Mouse (Mus musculus): ENCODE data around the gene Cacna1c. TPM values are rescaled to one million over a fixed set of nuclear protein-coding genes. Genes with fewer than 3 reads are reported as not detected.

The Cacna1c gene
- polyA plus RNA-seq, 1 experiment, result not detected

DNA sequence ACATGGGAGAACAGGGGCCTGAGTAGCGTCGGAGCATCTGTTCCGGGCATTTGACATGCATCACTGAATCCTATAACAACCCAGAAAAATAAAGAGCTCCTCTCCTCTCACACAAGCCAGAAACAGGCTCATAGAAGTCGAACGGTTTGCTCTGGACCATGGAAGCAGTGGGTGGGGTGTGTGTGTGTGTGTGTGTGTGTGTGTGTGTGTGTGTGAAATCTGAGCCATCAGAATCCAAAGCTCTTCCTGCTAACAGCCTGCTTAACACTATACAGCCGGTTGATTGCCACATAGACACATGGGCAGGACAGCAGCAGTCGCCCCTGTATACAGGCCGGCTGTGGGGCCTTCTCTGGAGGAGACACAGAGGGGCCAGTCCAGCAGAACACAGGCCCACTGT is 368.7 kb downstream of the Cacna1c start:
- Histone ChIP-seq H3K4me3 (no peak overlapping the region), H3K27me3 (ENCODE audit: control insufficient read depth, insufficient read depth, insufficient read length) (no peaks in the 10 kb centered on the region), H3K79me2 (ENCODE audit: control insufficient read depth, insufficient read depth) (no peaks in the 10 kb centered on the region), H3K4me2 (ENCODE audit: low read depth) (no peak overlapping the region), H3K36me3 (ENCODE audit: control insufficient read depth, insufficient read depth) (no peaks in the 10 kb centered on the region), H3ac (ENCODE audit: control insufficient read depth, insufficient read length) (no peak overlapping the region)
- TF ChIP-seq POLR2AphosphoS2 (IDR thresholded peaks at IDR 0.05; ENCODE audit: insufficient read length, low read depth), result no peak
- TF ChIP-seq REST (IDR thresholded peaks at IDR 0.05; ENCODE audit: insufficient read depth, insufficient read length), result no peak
- no peak for TF ChIP-seq MYOD1 (IDR thresholded peaks at IDR 0.05; ENCODE audit: control insufficient read depth in 1 of 3, insufficient read length in 2 of 3, low read depth in 2 of 3)
- no peak for TF ChIP-seq USF1 (IDR thresholded peaks at IDR 0.05; ENCODE audit: low read depth)
- TF ChIP-seq MYOG (IDR thresholded peaks at IDR 0.05; ENCODE audit: control insufficient read depth in 1 of 3, insufficient read depth in 1 of 3, insufficient read length in 2 of 3, low read depth in 2 of 3), result no peak
- TF ChIP-seq SRF (IDR thresholded peaks at IDR 0.05; ENCODE audit: control insufficient read depth, insufficient read length, low read depth), result no peak

DNA sequence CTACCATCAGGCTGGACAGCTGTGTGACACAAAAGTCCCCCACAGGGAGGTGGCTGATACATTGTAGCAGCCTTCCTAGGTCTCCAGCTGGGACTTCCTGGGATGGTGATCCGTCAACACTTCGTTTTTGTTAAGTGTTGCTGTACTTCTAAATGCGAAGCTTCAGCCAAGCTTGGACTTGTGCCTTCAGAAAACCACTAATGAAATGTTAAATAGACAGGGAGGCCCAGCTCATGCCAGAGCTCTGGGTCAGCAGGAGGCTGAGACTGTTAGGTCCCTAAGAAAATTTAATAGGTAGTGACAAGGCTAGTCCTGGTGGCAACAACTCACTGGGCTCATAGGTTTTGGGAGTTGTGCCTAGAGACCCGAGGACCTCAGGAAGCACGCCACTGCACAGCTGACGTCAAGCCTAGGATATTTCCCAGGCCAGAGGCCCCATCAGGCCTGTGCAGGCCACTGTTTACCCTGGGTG is 370.8 kb downstream of the Cacna1c start:
- Histone ChIP-seq H3K36me3 (ENCODE audit: control insufficient read depth, insufficient read depth) (no peaks in the 10 kb centered on the region), H3ac (ENCODE audit: control insufficient read depth, insufficient read length) (no peak overlapping the region), H3K27me3 (ENCODE audit: control insufficient read depth, insufficient read depth, insufficient read length) (no peaks in the 10 kb centered on the region), H3K4me3 (no peak overlapping the region), H3K4me2 (ENCODE audit: low read depth) (no peak overlapping the region), H3K79me2 (ENCODE audit: control insufficient read depth, insufficient read depth) (no peaks in the 10 kb centered on the region)
- no peak for TF ChIP-seq USF1 (IDR thresholded peaks at IDR 0.05; ENCODE audit: low read depth)
- no peak for TF ChIP-seq MYOG (IDR thresholded peaks at IDR 0.05; ENCODE audit: control insufficient read depth in 1 of 3, insufficient read depth in 1 of 3, insufficient read length in 2 of 3, low read depth in 2 of 3)
- TF ChIP-seq MYOD1 (IDR thresholded peaks at IDR 0.05; ENCODE audit: control insufficient read depth in 1 of 3, insufficient read length in 2 of 3, low read depth in 2 of 3), result no peak
- TF ChIP-seq SRF (IDR thresholded peaks at IDR 0.05; ENCODE audit: control insufficient read depth, insufficient read length, low read depth), result no peak
- no peak for TF ChIP-seq TCF3 (IDR thresholded peaks at IDR 0.05; ENCODE audit: insufficient read length, low read depth)
- TF ChIP-seq CEBPB (IDR thresholded peaks at IDR 0.05; ENCODE audit: insufficient read depth, poor library complexity, severe bottlenecking), result no peak
- TF ChIP-seq POLR2A (IDR thresholded peaks at IDR 0.05; ENCODE audit: insufficient read length, low read depth), result no peak
- TF ChIP-seq MAX (IDR thresholded peaks at IDR 0.05; ENCODE audit: low read depth), result no peak
- no peak for TF ChIP-seq TCF12 (IDR thresholded peaks at IDR 0.05; ENCODE audit: insufficient read depth, poor library complexity, severe bottlenecking)
- TF ChIP-seq E2F4 (IDR thresholded peaks at IDR 0.05; ENCODE audit: insufficient read depth), result no peak
- TF ChIP-seq REST (IDR thresholded peaks at IDR 0.05; ENCODE audit: insufficient read depth, insufficient read length), result no peak
- TF ChIP-seq POLR2AphosphoS2 (IDR thresholded peaks at IDR 0.05; ENCODE audit: insufficient read length, low read depth), result no peak

DNA sequence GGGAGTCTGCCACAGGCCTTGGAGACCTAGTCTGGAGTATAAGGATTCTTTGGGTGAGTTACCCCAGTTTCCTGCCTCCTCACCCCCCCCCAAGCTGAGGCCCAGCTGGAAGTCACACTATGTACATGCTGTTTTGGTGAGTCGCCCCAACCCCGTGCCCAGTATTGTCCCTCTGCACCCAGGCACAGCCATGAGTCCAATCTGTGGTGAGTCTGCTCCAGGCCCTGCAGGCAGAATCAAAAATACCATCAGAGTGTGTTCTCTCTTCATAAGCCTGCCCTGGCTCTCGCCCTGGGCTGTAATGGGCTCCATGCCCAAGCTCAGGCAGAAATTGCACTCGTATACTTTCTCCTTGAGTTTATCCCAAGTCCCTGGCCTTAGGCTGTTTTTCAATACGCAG is 374.7 kb downstream of the Cacna1c start:
- H3ac ChIP-seq (ENCODE audit: control insufficient read depth, insufficient read length), result no peak overlapping the region
- H3K4me2 ChIP-seq (ENCODE audit: low read depth), result no peak overlapping the region
- H3K79me2 ChIP-seq (ENCODE audit: control insufficient read depth, insufficient read depth), result no peaks in the 10 kb centered on the region
- H3K27me3 ChIP-seq (ENCODE audit: control insufficient read depth, insufficient read depth, insufficient read length), result peaks cover 3% of the 10 kb centered on the region
- TF ChIP-seq E2F4 (IDR thresholded peaks at IDR 0.05; ENCODE audit: insufficient read depth) (no peak), POLR2AphosphoS2 (IDR thresholded peaks at IDR 0.05; ENCODE audit: insufficient read length, low read depth) (no peak), CEBPB (IDR thresholded peaks at IDR 0.05; ENCODE audit: insufficient read depth, poor library complexity, severe bottlenecking) (no peak), POLR2A (IDR thresholded peaks at IDR 0.05; ENCODE audit: insufficient read length, low read depth) (no peak), TCF12 (IDR thresholded peaks at IDR 0.05; ENCODE audit: insufficient read depth, poor library complexity, severe bottlenecking) (no peak), REST (IDR thresholded peaks at IDR 0.05; ENCODE audit: insufficient read depth, insufficient read length) (no peak), MYOG (IDR thresholded peaks at IDR 0.05; ENCODE audit: control insufficient read depth in 1 of 3, insufficient read depth in 1 of 3, insufficient read length in 2 of 3, low read depth in 2 of 3) (no peak), TCF3 (IDR thresholded peaks at IDR 0.05; ENCODE audit: insufficient read length, low read depth) (no peak), MYOD1 (IDR thresholded peaks at IDR 0.05; ENCODE audit: control insufficient read depth in 1 of 3, insufficient read length in 2 of 3, low read depth in 2 of 3) (no peak), USF1 (IDR thresholded peaks at IDR 0.05; ENCODE audit: low read depth) (no peak), MAX (IDR thresholded peaks at IDR 0.05; ENCODE audit: low read depth) (no peak)
- no peak overlapping the region for H3K4me3 ChIP-seq
- H3K36me3 ChIP-seq (ENCODE audit: control insufficient read depth, insufficient read depth), result no peaks in the 10 kb centered on the region

DNA sequence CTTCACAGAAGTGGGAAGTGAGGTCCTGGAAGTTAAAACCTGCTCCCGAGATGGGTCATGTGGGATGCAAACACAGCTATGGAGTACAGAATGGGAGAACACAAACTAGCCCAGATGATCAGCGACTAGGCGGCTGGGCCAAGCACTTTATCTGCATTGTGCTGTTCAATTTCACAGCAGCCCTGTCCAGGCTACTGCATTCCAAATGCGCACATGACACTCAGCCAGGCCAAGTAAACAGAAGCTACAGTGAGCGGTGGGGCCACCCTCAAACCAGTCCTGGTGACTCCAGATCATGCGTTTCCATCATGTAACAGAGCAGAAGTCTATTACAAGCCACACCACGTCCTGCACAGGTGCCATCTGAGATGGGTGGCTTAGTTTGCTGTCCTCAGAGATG is 376.6 kb downstream of the Cacna1c start:
- no peak for TF ChIP-seq MYOD1 (IDR thresholded peaks at IDR 0.05; ENCODE audit: control insufficient read depth in 1 of 3, insufficient read length in 2 of 3, low read depth in 2 of 3)
- no peak for TF ChIP-seq USF1 (IDR thresholded peaks at IDR 0.05; ENCODE audit: low read depth)
- Histone ChIP-seq H3K36me3 (ENCODE audit: control insufficient read depth, insufficient read depth) (no peaks in the 10 kb centered on the region), H3K27me3 (ENCODE audit: control insufficient read depth, insufficient read depth, insufficient read length) (peaks cover 3% of the 10 kb centered on the region), H3K4me3 (no peak overlapping the region), H3K79me2 (ENCODE audit: control insufficient read depth, insufficient read depth) (no peaks in the 10 kb centered on the region), H3K4me2 (ENCODE audit: low read depth) (no peak overlapping the region), H3ac (ENCODE audit: control insufficient read depth, insufficient read length) (no peak overlapping the region)

DNA sequence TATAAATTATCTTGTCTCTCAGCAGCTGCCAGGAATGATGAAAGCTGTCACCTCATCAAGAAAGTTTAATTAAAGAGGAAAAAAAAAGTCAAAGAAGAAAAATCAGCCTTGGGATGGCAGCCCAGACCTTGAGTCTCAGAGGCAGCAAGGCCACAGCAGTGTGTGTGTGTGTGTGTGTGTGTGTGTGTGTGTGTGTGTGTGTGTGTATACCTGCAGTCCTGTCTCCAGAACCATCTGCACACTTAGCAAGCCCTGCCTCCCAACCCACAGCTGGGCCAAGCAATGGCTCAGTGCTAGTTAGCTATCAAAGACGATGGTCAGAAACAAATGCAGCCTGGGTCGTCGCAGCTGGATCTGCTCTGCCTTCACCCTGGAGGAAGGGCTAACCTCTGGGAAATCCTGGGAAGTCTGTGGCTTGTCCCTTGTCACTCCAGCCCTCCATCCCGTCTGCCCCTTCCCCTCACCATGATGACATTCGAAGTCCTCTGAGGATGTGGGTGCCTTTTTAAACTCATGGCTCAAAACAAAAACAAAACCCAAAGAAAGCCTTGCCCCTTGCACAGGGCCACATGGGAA is 378.2 kb downstream of the Cacna1c start:
- Histone ChIP-seq H3K79me2 (ENCODE audit: control insufficient read depth, insufficient read depth) (no peaks in the 10 kb centered on the region), H3K27me3 (ENCODE audit: control insufficient read depth, insufficient read depth, insufficient read length) (peaks cover 3% of the 10 kb centered on the region), H3K36me3 (ENCODE audit: control insufficient read depth, insufficient read depth) (no peaks in the 10 kb centered on the region), H3K4me3 (no peak overlapping the region), H3ac (ENCODE audit: control insufficient read depth, insufficient read length) (no peak overlapping the region), H3K4me2 (ENCODE audit: low read depth) (no peak overlapping the region)
- no peak for TF ChIP-seq TCF12 (IDR thresholded peaks at IDR 0.05; ENCODE audit: insufficient read depth, poor library complexity, severe bottlenecking)
- TF ChIP-seq POLR2A (IDR thresholded peaks at IDR 0.05; ENCODE audit: insufficient read length, low read depth), result no peak
- no peak for TF ChIP-seq MYOG (IDR thresholded peaks at IDR 0.05; ENCODE audit: control insufficient read depth in 1 of 3, insufficient read depth in 1 of 3, insufficient read length in 2 of 3, low read depth in 2 of 3)
- TF ChIP-seq MYOD1 (IDR thresholded peaks at IDR 0.05; ENCODE audit: control insufficient read depth in 1 of 3, insufficient read length in 2 of 3, low read depth in 2 of 3), result no peak
- TF ChIP-seq TCF3 (IDR thresholded peaks at IDR 0.05; ENCODE audit: insufficient read length, low read depth), result no peak
- no peak for TF ChIP-seq REST (IDR thresholded peaks at IDR 0.05; ENCODE audit: insufficient read depth, insufficient read length)
- TF ChIP-seq CEBPB (IDR thresholded peaks at IDR 0.05; ENCODE audit: insufficient read depth, poor library complexity, severe bottlenecking), result no peak
- TF ChIP-seq SRF (IDR thresholded peaks at IDR 0.05; ENCODE audit: control insufficient read depth, insufficient read length, low read depth), result no peak
- no peak for TF ChIP-seq E2F4 (IDR thresholded peaks at IDR 0.05; ENCODE audit: insufficient read depth)
- TF ChIP-seq POLR2AphosphoS2 (IDR thresholded peaks at IDR 0.05; ENCODE audit: insufficient read length, low read depth), result no peak
- no peak for TF ChIP-seq MAX (IDR thresholded peaks at IDR 0.05; ENCODE audit: low read depth)
- no peak for TF ChIP-seq USF1 (IDR thresholded peaks at IDR 0.05; ENCODE audit: low read depth)

Data from myocyte (in vitro differentiated cells).